Mouse (Mus musculus) T-helper 1 cell (primary cell): ENCODE measurements around the gene Sdc3.

Experiments
- in situ Hi-C: fragments of 300-600 bp; cut with MboI, MseI; formaldehyde crosslinking; loops from one replicate; pipeline ENCODE4 v1.15.1; 2025; ENCODE audit warnings: high pct_unique_total_duplicates

The Sdc3 gene

GRCm38 (mm10) chr4:130820594-130821255 lies 28.4 kb downstream of the Sdc3 start:
- in situ Hi-C loops, result no loop called here

GRCm38 (mm10) chr4:130828851-130829673 lies 36.7 kb downstream of the Sdc3 start:
- in situ Hi-C loops, result no loop called here

- in situ Hi-C loops, result no loop called here
Observed at GRCm38 (mm10) chr4:130834122-130834521, 41.8 kb downstream of the Sdc3 start.

GRCm38 (mm10) chr4:130835550-130835949 lies 43.2 kb downstream of the Sdc3 start:
- in situ Hi-C loops, result no loop called here

GRCm38 (mm10) chr4:130836281-130837061 lies 44.1 kb downstream of the Sdc3 start:
- in situ Hi-C loops, result no loop called here

- in situ Hi-C loops, result no loop called here
Observed at GRCm38 (mm10) chr4:130838585-130838984, 46.2 kb downstream of the Sdc3 start.

- in situ Hi-C loops, result no loop called here
Observed at GRCm38 (mm10) chr4:130841107-130841840, 48.9 kb downstream of the Sdc3 start.

GRCm38 (mm10) chr4:130848814-130849213 lies 56.5 kb downstream of the Sdc3 start:
- in situ Hi-C loops, result no loop called here

- in situ Hi-C loops, result loop anchor here (25.0 kb wide), 1 partner anchor 470 kb away; no protein-coding TSS in a partner anchor
Observed at GRCm38 (mm10) chr4:130857661-130858060, 65.3 kb downstream of the Sdc3 start.

GRCm38 (mm10) chr4:130858880-130859279 lies 66.5 kb downstream of the Sdc3 start:
- in situ Hi-C loops, result loop anchor here (25.0 kb wide), 1 partner anchor 472 kb away; no protein-coding TSS in a partner anchor

GRCm38 (mm10) chr4:130859467-130859866 lies 67.1 kb downstream of the Sdc3 start:
- in situ Hi-C loops, result loop anchor here (25.0 kb wide), 1 partner anchor 472 kb away; no protein-coding TSS in a partner anchor

GRCm38 (mm10) chr4:130860902-130861652 lies 68.7 kb downstream of the Sdc3 start:
- in situ Hi-C loops, result loop anchor here (10.0 to 25.0 kb wide), 3 partner anchors 316 to 634 kb away; no protein-coding TSS in a partner anchor

GRCm38 (mm10) chr4:130861653-130862208 lies 69.4 kb downstream of the Sdc3 start:
- in situ Hi-C loops, result loop anchor here (10.0 to 25.0 kb wide), 3 partner anchors 317 to 633 kb away; no protein-coding TSS in a partner anchor

- in situ Hi-C loops, result loop anchor here (10.0 to 25.0 kb wide), 3 partner anchors 318 to 632 kb away; no protein-coding TSS in a partner anchor
Observed at GRCm38 (mm10) chr4:130862538-130862937, 70.2 kb downstream of the Sdc3 start.

- in situ Hi-C loops, result loop anchor here (10.0 to 25.0 kb wide), 3 partner anchors 321 to 629 kb away; no protein-coding TSS in a partner anchor
Observed at GRCm38 (mm10) chr4:130865460-130865859, 73.1 kb downstream of the Sdc3 start.

GRCm38 (mm10) chr4:130865901-130866371 lies 73.6 kb downstream of the Sdc3 start:
- in situ Hi-C loops, result loop anchor here (10.0 to 25.0 kb wide), 3 partner anchors 321 to 629 kb away; no protein-coding TSS in a partner anchor

GRCm38 (mm10) chr4:130867940-130868339 lies 75.6 kb downstream of the Sdc3 start:
- in situ Hi-C loops, result loop anchor here (10.0 to 25.0 kb wide), 3 partner anchors 323 to 627 kb away; no protein-coding TSS in a partner anchor

- in situ Hi-C loops, result loop anchor here (10.0 to 25.0 kb wide), 3 partner anchors 324 to 626 kb away; no protein-coding TSS in a partner anchor
Observed at GRCm38 (mm10) chr4:130868803-130869202, 76.5 kb downstream of the Sdc3 start.

GRCm38 (mm10) chr4:130872414-130872813 lies 80.1 kb downstream of the Sdc3 start:
- in situ Hi-C loops, result loop anchor here (25.0 kb wide), 1 partner anchor 485 kb away; no protein-coding TSS in a partner anchor
